Mouse (Mus musculus) ES-Bruce4 (cell line): Measurements from ENCODE around the gene Rnf207. TPM values are rescaled to one million over a fixed set of nuclear protein-coding genes. Genes with fewer than 3 reads are reported as not detected.

ENCODE experiments used
- H3K27ac ChIP-seq: 2 replicates; pipeline ENCODE4 v1.5.1; 2012; ENCODE audit warnings: low read length, inconsistent platforms; ENCODE audit not compliant: insufficient read depth
- H3K27me3 ChIP-seq: 2 replicates; pipeline ENCODE4 v1.6.1; 2012; ENCODE audit warnings: mild to moderate bottlenecking, low read length, inconsistent platforms; ENCODE audit not compliant: control insufficient read depth, poor library complexity, insufficient read depth, severe bottlenecking
- H3K36me3 ChIP-seq: 2 replicates; pipeline ENCODE4 v1.6.1; 2012; ENCODE audit warnings: inconsistent platforms, mild to moderate bottlenecking, low read length, moderate library complexity; ENCODE audit not compliant: control insufficient read depth, poor library complexity, insufficient read depth, severe bottlenecking
- H3K4me1 ChIP-seq: one replicate; pipeline ENCODE4 v1.8.1; 2011; ENCODE audit warnings: low read length; ENCODE audit not compliant: control insufficient read depth, insufficient read depth
- H3K4me3 ChIP-seq: 2 replicates; pipeline ENCODE4 v1.5.1; 2011; ENCODE audit warnings: low read depth, mild to moderate bottlenecking, low read length
- H3K9ac ChIP-seq: 2 replicates; pipeline ENCODE4 v1.6.1; 2012; ENCODE audit warnings: low read depth, mild to moderate bottlenecking, inconsistent platforms; ENCODE audit not compliant: poor library complexity, severe bottlenecking
- H3K9me3 ChIP-seq: replicated peaks from 2 replicates; pipeline ENCODE4 v1.6.1; 2012; ENCODE audit warnings: mild to moderate bottlenecking, low read length, inconsistent platforms; ENCODE audit not compliant: control insufficient read depth, poor library complexity, insufficient read depth, severe bottlenecking
- CTCF ChIP-seq: IDR thresholded peaks from one replicate; pipeline ENCODE4 v1.8.1; 2011; ENCODE audit warnings: low read depth, low read length
- EP300 ChIP-seq: IDR thresholded peaks from 2 replicates; pipeline ENCODE4 v1.6.1; 2011; ENCODE audit warnings: low read depth, low read length; ENCODE audit not compliant: insufficient read depth
- POLR2A ChIP-seq: IDR thresholded peaks from one replicate; pipeline ENCODE4 v1.8.1; 2011; ENCODE audit warnings: low read length; ENCODE audit not compliant: insufficient read depth
- polyA plus RNA-seq: library from polyadenylated mRNA; stranded (reverse); fragments of >200 nt; gene quantifications from 2 replicates; pipeline ENCODE4 v1.2.4, GENCODE M21; 2011; ENCODE audit warnings: low read depth; ENCODE audit not compliant: missing spikeins, insufficient read depth, insufficient read length

Gene Rnf207
- polyA plus RNA-seq, 1 experiment: 4.2 TPM

DNA sequence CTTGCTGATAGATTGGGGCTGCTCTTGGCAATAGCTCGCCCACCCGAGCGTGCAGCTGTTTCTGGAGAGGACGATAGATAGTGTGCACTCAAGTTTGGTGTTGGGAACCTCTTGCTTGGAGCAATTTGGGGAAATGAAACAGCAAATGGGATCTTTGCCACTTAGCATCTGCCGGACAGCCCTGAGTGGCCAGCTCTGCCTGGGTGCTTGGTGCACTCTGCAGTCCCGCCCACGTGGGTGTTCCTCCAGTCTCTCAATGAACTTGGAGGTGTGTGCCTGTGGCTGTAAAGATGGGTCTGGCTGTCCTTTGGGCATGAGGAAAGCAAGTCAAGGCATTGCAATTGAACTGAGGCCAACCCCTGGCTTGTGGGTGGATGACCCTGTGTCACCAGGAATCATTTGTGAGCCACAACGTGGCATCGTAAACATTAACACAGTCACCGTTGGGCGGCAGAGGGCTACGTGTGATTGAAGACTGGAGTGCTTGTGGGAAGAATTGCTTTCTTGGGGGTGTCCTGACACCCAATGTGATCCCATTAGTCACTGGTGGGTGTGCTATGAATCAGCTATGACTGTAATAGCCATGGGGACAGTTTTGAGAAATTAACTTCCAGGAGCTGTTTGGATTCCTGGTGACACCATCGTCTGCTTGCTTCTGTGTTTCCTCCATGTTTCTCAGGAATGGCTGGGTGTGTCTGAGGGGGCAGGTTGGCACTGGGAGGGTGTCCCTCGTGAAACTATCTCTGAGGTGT, 35.3 kb upstream of the Rnf207 start:
- Histone ChIP-seq H3K9ac (no peak overlapping the region), H3K4me1 (peaks cover 22% of the 10 kb centered on the region), H3K27ac (no peak overlapping the region), H3K4me3 (no peak overlapping the region), H3K9me3 (no peaks in the 10 kb centered on the region), H3K36me3 (no peaks in the 10 kb centered on the region), H3K27me3 (no peaks in the 10 kb centered on the region)
- TF ChIP-seq POLR2A: no peak
- no peak for TF ChIP-seq CTCF

GRCm38 (mm10) chr4:152351422-152352305, 32.9 kb upstream of the Rnf207 start:
- Histone ChIP-seq H3K9me3 (no peaks in the 10 kb centered on the region), H3K4me3 (no peak overlapping the region), H3K9ac (no peak overlapping the region), H3K27me3 (no peaks in the 10 kb centered on the region), H3K4me1 (peaks cover 23% of the 10 kb centered on the region), H3K27ac (peak overlapping the region; percentile 60), H3K36me3 (no peaks in the 10 kb centered on the region)
- TF ChIP-seq CTCF (no peak), EP300 (no peak), POLR2A (no peak)

DNA sequence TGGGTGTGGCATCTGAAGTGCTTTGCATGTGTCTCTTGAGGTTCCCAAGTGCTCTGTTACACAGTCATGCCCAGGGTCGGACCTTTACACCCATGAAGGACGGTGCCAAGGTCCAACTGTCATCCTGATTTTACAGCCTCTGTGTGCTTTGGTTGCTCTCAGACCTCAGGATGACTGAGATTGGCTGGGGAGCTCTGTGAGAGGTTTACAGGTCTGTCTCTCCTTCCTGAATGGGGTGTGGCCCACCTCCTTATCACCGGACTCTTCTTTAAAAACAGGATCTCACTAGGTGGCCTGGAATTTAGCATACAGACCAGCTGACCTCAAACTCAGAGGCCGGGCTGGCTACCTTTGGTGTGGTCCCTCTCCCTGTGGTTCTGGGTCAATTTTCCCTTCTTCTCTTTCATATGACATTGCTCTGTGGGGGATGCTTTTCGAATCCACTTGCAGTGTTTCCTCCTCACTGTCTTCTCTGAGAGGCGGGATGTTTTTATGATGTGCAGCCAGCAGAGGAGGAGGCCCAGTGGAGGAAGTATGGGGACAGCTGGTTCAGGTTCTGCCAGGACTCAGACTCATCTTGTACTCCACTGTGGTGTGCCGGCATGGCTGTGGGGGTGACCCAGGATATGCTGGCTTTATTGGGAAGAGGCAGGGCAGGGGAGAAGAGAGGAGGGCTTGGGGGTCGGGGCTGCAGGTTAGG, 32.1 kb upstream of the Rnf207 start:
- H3K4me1 ChIP-seq: peaks cover 26% of the 10 kb centered on the region
- no peaks in the 10 kb centered on the region for H3K27me3 ChIP-seq
- peak overlapping the region; percentile 86 for H3K27ac ChIP-seq
- no peak for TF ChIP-seq POLR2A
- TF ChIP-seq CTCF: no peak
- TF ChIP-seq EP300: peak; percentile 78
- H3K9me3 ChIP-seq: no peaks in the 10 kb centered on the region
- H3K4me3 ChIP-seq: no peak overlapping the region
- no peak overlapping the region for H3K9ac ChIP-seq
- no peaks in the 10 kb centered on the region for H3K36me3 ChIP-seq

DNA sequence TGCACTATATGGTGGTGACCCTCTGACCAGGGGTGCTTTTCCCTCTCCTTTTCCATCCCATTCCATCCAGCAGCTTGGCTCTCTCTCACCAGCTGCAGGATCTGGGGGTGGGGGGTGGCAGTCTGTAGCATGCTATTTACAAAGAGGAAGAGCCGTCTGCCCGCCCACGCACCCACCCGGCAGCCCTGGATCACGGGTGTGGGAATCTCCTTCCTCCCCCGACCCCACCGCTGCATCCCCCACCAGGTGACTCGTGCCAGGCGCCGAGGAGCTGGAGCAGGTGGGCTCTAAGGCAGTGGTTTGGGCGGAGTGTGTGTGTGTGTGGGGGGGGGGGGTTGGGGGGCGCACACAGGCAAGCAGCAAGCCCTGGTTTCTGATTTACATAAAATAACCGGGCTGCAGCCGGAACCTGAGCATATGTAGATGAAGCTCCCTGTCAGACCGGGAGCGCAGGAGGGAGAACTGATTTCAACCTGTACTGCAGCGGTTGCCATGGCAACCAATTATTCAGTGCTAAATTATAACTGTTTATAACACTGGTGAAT, 31.1 kb upstream of the Rnf207 start:
- peak overlapping the region; percentile 86 for H3K27ac ChIP-seq
- TF ChIP-seq EP300: no peak
- TF ChIP-seq POLR2A: no peak
- TF ChIP-seq CTCF: no peak
- no peaks in the 10 kb centered on the region for H3K36me3 ChIP-seq
- peaks cover 27% of the 10 kb centered on the region for H3K4me1 ChIP-seq
- H3K9ac ChIP-seq: peak overlapping the region; percentile 14; the same call in 1 of the 2 replicates
- H3K4me3 ChIP-seq: no peak overlapping the region
- no peaks in the 10 kb centered on the region for H3K27me3 ChIP-seq
- H3K9me3 ChIP-seq: no peaks in the 10 kb centered on the region

DNA sequence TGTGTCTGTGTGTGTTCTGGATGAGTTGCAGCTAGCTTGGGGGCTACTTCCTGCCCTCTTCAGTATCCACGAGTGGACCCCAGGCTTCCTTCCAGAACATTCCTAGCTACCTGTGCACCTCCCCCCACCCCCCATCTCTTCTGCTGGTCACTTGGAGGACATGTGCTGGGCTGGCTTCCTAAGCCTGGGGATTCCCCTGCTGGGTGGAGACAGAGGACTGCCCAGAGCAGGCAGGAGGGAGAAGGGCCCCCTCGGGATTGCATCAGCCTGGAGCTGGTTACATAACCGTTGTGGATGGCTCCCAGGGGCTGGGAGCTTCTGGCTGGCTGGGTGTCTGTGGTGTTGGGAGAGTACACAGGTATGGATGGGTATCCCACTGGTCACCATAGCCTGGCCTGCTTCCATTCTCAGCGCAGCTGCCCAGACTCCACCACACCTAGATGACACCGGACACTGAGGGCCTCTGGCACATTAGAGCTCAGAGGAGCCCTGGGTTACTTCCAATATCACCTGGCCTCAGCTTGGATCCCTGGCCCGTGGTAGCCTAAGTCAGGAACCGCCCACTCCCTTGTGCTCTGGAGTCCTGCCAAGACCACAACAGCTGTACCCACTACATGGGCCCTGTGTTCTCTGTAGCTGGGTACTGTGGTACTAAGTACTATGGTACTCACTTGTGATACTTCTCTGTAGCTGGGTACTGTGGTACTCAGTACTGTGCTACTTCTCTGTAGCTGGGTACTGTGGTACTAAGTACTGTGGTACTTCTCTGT, 26.5 kb upstream of the Rnf207 start:
- Histone ChIP-seq H3K36me3 (no peaks in the 10 kb centered on the region), H3K27me3 (no peaks in the 10 kb centered on the region), H3K9ac (no peak overlapping the region), H3K4me1 (peaks cover 21% of the 10 kb centered on the region), H3K4me3 (no peak overlapping the region), H3K27ac (no peak overlapping the region), H3K9me3 (no peaks in the 10 kb centered on the region)
- TF ChIP-seq EP300 (0 out of 2 replicates have a peak, but pooled peaks have one; percentile 13), CTCF (no peak)
